Mouse (Mus musculus) bone marrow, adult 2 months (tissue): ENCODE results near the gene B3gnt8.

Experiments
- CTCF ChIP-seq: fragments of 200-500 bp; IDR thresholded peaks from 2 replicates; pipeline ENCODE4 v1.5.1; 2011; ENCODE audit warnings: low read length, control low read depth; ENCODE audit not compliant: control insufficient read depth, insufficient read depth
- POLR2A ChIP-seq: fragments of 200-500 bp; IDR thresholded peaks from 2 replicates; pipeline ENCODE4 v1.6.1; 2011; ENCODE audit warnings: low read depth, mild to moderate bottlenecking, control low read depth, low read length, borderline replicate concordance; ENCODE audit not compliant: control insufficient read depth

DNA sequence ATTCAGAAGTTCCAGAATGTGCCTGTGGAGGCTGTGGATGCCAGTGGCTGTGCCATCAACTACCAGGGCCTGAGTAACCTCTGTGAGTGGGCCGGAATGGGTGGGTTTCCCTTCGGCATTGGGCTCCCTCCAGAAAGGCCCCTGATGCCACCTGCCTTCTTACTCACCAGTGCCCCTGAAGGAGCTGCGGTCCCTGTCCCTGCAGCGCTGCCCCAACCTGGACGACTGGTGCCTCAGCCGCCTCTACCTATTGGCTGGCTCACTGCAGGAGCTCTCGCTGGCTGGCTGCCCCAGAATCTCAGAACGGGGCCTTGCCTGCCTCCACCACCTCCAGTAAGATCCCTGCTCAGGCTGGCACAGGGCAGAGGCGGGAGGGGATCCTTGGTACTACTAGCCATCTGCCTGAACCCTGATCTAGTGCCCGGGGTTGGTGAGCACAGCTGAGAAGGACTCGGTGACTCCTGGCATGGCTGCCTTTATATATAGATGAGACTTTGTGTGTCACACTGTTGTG is 2.5 kb upstream of the B3gnt8 start:
- TF ChIP-seq POLR2A, result no peak
- no peak for TF ChIP-seq CTCF
